Mouse (Mus musculus): ENCODE results near the gene Cyb5d1.
A peak's percentile ranks its signal among the peaks of the same experiment; 100 is the strongest.

The Cyb5d1 gene

DNA sequence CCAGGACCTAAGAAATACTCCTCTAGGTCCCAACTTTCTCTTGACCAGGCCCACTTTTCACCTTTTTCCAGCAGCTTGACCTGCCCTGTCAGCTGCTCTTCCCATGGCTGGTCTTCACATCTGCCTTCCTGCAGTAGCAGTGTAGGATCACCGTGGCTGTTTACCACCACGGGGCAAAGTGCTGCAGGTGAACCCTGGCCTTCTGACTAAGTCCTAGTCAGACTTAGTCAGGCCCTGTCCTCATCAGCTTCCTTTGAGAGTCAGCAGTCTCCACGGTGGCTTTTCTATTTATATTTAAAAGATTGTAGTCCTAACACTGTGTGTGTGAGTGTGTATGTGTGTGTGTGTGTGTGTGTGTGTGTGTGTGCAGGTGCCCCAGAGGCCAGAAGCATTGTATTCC is 17.7 kb downstream of the Cyb5d1 start:
- no peak for DNase-seq

GRCm38 (mm10) chr11:69375646-69376045 is 19.8 kb downstream of the Cyb5d1 start:
- DNase-seq: no peak

GRCm38 (mm10) chr11:69373223-69373965 is 22.0 kb downstream of the Cyb5d1 start:
- peak; percentile 28 for DNase-seq

DNA sequence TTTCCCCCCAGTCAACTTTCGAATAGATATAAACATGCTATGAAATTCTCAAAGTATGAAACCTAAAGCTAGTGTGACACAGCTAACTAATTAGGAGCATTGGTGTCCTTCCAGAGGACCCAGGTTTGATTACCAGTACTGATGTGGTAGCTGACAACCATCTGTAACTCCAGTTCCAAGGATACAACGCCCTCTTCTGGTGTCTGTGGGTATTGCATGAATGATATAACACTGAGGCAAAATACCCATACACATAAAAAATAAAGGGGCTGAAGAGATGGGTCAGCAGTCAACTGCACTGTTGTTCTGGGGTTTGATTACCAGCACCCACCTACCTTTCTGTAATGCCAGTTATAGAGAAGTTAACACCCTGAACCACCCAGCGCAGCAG is 22.7 kb downstream of the Cyb5d1 start:
- peak; percentile 28 for DNase-seq

DNA sequence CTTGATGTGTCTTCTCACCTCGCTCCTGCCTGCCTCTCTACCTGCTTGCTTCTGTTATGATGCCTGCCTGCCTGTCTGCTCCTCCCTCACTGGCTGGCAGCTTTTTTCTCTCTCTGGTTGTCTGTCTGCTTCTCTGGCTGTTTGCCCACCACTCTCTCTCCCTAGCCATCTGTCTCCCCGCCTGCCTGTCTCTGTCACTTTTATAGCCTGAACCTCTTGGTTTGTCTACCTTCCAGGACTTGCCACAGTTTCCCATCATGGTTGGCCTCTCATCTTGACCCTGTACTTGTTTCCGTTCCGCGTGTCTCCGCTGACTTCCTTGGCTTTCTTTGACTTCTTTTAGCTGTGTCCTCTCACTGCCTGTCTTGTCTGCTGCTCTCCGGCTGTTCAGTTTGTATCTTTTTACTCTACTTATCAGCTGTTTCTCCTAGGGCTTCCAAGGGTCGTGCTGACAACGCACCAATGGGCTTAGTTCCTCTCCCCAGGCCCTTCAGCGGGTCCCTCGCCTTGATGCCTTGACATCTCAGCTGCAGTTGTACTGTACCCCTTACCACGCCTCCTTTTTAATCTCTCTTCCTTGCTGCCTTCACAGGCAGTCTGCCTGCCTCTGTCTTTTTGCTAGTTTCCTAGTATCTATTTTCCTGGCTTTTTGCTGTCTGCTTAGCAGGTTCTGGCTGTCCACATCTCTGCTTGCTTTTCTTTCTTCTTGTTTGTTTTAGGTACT is 23.2 kb downstream of the Cyb5d1 start:
- peak; percentile 93 for DNase-seq

DNA sequence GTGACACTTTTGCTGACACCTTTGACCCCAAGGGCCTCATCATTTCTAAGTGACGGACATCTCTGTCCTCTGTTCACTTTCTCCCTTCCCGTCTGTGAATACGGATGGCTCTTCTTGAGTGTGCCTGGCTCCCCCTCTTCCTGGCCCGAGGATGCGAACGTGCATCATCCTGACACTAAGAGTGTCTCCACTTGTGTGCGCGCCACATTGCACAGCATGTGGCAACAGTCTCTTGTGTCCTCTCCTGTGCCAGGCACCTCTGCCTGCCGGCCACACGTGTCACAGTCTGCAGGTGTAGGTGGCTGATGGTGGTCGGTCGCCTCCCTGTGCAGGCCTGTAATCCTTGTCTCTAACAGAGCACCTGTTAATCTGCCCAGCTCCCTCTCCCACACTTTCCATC is 23.8 kb downstream of the Cyb5d1 start:
- no peak for DNase-seq

- no peak for DNase-seq
Observed at GRCm38 (mm10) chr11:69370817-69371215, 24.6 kb downstream of the Cyb5d1 start.

GRCm38 (mm10) chr11:69369990-69370816 is 25.2 kb downstream of the Cyb5d1 start:
- DNase-seq: no peak

DNA sequence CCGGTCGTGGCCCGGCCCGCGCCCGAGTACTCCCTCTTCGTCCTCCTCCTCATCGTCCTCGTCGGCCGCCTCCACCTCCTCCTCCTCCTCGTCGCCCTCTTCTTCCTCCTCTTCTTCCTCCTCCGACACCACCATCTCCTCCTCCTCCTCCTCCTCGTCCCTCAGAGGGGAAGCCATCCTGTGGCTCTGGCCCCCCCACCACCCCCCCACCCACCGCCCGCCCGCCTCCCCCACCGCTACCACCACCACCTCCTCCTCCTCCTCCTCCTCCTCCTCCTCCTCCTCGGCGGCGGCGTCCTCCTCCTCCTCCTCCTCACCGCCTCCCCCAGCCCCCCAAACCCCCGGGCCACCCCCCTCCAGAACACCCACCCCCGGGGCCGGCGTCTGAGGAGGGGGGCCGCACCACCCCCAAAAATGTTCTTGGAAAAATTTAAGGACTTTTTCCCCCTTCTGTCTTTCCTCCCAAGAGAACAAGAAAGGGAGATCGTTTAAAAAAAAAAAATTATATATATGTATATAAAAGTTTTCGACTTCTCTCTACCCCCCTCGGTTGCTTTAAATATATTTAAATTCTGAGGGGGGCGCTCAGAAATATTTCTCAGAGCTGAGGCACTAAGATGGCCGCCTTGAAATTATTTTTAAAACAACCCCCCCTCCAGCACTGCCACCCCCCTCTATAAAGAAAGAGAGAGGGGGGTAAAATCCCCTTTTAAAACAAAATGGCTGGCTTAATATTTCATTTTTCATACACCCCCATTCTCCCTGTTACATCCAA is 26.0 kb downstream of the Cyb5d1 start, which contains the start of gene Chd3:
Gene Chd3, minus strand, starts transcription at position 192 of the 775 bp plus-strand sequence.
- DNase-seq: no peak

DNA sequence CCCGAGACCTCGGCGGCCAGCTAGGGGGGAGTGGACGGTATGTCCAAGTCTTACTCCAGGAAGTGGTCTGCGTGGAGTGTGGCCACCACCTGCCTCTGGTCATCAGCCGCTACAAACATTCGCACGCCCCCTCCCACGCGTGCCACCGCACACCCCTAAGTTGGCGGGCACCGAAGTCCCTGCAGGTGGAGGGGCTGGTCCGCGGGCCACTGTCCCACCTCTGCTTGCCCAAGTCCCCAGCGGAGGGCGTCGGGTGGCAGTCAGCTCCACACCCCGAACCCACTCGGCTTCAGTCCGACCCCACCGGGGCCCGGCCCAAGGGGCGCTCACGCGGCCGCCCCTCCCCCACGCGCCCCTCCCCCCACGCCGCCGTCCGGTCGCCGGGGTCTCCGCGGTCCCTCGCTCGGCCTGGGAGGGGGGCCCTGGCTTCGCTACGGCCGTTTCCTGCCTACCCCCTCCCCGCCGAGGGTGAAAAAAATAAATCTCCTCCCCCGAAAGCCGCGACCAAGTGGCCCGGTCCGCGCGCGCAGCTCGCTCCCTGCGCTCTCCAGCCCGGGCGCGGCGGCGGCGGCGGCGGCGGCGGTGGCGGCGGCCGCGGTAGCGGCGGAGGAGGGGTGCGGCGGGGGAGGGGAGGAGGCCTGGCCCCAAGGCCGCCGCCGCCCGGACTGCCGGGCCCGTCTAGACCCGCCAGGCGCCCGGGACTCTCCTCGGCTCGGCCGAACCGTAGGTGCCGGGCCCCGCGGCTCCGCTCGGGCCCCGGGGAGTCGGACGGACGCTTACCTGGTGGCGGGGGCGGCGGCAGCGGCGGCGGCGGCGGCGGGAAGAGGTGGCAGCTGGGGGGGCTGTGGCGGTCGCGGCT is 26.8 kb downstream of the Cyb5d1 start:
- DNase-seq: peak; percentile 44

GRCm38 (mm10) chr11:69367616-69368355 is 27.6 kb downstream of the Cyb5d1 start:
- DNase-seq: peak; percentile 75

DNA sequence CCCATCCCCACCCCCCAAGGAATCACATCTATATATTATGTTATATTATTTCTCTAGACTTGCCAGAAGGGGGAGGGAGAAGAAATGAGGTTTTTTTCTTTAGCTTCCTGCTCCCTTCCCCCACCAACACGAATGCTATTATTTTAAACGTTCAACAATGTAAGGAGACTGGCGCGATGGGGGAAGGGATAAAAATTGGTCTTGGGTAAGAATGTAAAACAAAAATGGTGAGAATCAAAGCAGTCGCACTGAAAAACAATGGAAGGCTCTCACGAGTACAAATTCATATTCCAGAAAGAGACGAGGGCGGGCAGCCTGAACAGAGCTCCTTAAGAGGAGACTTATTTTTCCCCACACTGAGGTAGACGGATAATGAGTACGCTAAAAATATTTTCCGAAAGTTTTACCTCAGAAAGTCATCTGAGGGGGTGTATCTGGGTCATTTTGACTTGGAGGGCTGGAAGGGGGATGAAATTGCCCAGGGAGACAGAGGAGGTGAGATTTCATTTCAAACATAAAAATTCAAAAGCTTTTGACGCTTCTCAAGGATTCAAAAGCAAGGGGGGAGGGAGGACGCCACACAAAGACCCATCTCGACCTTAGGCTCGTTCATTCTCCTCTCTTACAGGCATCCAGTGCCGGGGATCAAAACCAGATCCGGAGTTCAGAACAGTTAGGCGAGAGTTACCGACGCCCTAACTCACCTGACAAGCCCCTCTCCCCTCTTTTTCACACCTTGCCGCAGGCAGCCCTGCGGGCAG is 28.4 kb downstream of the Cyb5d1 start:
- DNase-seq: no peak

DNA sequence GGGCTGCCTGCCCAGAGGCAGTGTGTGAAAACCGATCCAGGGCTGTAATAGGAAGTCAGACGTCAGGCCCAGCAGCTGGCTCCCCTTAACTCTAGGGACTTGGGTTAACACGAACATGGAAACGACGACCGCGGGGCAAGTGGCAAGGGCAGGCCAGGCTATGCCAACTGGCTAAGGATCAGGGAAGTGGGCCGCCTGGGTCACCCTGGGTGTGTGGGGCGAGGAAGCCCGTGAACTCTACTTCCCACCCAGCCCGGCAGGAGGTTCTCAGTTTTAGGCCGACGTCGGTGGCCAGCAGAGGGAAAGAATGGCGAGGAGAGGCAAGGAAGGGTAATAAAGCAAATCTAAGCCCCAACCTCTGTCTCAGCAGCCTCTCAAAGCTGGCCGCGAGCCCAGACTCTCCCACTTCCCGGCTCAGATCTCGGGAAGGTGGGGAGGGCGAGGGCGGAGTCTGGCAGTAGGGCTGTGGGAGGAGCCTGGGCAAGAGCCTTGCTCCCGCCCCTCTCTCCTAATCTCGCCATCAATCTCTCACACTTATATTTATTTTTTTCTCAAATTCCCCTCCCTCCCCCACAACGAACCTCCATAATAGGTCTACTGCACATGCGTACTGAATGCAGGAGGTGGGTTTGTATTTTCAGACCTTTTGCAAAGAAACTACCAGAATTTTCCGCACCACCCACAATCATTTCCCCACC is 29.1 kb downstream of the Cyb5d1 start:
- peak; percentile 85 for DNase-seq

- no peak for DNase-seq
Observed at GRCm38 (mm10) chr11:69365722-69366121, 29.7 kb downstream of the Cyb5d1 start.

DNA sequence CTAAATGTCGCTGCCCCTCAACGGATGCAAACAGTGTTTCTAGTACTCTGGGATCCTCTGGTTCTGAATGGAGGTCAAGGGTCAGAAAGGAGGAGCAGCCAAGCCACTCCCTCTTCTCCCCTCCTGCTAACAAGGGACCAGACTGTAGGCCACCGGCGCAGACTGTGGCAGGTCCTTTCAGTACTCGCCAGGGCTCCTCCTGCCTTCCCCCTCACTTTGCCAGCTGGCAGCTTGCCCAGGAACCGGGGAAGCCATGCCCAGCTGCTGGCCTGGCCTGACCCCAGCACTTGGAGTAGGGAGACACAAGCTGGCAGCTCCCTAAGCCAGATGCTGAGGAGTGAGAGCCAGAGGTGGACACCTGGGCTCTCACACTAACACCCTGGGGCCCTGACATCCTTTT is 30.5 kb downstream of the Cyb5d1 start:
- DNase-seq: peak; percentile 93

DNA sequence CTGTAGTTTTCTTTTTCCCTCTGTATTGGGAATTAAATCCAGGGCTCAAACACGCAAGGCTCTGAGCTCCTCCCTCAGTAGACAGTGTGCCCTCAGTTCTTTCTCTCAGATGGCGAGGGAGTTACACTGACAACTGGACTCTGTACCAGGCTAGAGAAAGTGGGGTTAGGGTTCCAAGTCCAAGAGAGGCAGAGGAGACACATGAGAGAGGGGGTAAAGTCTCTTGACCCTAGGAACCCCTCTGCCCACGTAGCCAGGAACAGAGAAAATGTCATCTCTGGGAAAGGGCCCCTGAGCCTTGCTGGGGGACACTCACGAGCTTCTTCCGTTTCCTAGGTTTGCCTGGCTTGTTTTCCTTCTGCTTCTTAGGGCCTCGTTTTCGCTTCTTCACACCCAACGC is 31.1 kb downstream of the Cyb5d1 start:
- no peak for DNase-seq

DNA sequence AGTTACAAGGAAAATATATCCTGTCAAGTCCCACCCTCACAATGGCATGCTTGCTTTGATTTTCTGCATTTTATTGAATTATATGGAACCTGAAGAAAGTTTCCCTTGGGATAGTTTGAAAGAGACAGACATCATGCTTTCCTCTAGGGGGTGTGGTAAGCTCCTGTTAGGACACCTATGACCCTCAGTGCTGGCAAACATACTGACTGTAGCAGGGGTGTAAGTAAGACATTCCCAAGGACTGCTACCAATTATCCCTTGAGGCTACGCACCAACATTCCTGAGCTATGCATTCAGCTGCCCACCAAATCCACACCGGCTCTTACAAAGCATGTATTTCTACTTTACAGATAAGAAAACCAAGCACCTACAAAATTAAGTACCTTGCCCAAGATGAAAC is 33.0 kb downstream of the Cyb5d1 start:
- no peak for DNase-seq

DNA sequence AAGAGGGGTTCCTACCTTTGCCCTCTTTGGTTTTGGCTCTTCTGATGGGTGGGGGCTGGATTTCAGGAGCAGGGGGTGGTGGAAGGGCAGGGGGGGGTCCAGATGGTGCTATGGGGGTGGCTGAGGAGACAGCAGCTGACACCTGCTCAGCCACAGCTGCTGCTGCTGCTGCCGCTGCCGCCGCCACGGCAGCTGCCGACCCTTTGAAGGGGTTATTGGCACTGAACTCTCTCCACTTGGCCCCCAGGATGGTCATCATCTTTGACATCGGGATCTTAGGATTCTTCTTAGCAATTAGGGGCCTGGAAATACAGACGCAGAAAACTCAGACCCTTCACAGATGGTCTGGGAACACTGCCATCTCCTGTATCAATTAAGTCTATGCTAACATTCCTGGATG is 33.4 kb downstream of the Cyb5d1 start:
- DNase-seq: no peak

GRCm38 (mm10) chr11:69357690-69358089 is 37.7 kb downstream of the Cyb5d1 start:
- no peak for DNase-seq

DNA sequence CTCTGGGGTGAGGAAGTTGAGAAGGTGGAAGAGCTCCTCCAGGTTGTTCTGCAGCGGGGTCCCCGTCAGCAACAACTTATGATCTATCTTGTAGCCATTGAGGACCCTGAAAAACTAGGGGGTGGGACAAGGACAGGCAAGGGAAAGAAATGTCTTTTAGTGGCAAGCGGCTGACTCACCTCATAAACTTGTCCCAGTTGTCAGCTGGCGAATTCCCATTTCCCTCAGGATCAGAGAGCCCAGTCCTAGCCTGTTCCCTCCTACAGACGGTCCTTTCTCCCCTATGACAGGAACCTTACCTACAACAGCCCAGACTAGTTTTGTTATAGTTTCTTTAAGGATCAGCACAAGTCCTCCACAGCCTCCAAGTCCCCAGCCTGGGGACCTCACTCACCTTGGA is 38.9 kb downstream of the Cyb5d1 start:
- DNase-seq: no peak
